Mouse (Mus musculus): ENCODE measurements at regions not wholly inside any gene's neighbourhood (a gene's known extent, or its start where the extent isn't known, plus 50 kb on each side); places are given as distances from the start of the nearest gene placed in this dataset.

DNA sequence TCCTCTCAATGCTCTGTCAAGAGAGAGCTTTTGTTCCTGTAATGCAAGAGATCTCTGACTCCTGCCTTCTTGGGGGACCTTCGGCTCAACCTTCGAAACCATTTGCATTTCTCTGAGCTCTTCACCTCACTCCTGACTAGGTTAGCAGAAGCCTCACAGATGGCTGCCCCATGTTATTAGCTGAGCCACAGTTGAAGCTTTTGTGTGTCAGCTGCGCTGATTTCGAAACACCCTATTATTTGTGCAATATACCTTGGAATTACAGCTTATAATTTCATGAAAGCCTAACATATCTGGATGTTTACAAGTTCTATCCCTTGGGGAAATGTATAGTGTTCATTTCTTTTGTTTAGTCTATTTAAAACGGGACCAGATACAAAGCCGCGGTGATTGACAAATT lies 338.7 kb upstream of the 4930535I16Rik start:
- in situ Hi-C loops (cut with MboI, MseI): no loop called here

DNA sequence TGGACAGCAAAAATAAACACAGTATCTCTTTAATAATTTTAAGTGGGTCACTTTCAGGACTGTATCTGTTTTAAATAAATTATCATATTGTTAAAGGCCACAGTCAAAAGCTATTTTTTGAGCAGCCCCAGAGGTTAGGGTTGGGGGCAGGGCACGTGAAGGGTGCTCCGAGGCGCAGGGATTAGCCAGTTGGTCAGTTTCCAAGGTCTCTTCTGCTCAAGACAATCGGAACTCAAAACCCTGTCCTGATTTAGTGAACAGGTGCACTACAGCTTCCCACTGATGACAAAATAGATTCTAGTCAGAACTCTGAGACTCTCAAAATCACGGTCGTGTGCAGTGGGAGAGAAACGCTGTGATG lies 337.3 kb upstream of the 4930535I16Rik start:
- in situ Hi-C loops (cut with MboI, MseI): no loop called here

DNA sequence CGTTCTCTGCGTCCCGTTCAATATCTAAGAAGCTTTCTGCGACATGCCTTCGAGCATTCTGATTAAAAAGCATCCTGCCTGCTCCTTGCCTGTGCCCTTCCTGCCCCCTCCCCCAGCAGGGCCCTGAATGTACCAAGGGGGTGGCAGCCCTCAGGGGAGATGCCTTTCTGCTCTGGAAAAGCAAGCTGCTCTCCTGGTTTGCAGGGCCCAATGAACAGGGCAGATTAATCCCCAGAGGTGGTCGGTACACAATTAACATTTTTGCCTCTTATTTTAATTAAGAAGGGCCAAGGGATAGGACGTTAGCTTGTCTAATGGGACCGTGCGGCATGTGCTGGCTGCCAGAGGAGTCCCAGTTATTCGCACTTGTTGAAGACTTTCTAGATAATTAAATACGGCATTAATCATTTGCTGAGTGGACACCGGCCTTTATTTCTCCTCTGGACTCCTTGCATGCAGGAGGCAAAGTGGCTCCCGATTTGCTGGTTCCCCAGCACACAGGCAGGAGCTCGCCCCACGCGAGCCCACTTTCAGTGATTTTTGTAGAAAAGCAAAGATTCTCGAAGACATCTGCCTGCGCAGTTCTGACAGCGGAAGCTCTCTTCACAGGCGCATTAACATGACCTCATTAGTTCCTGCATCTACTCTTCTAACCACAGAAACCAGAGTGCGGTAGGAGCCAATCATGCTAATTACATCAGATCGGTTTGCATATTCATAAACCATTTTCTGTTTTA lies 336.8 kb upstream of the 4930535I16Rik start:
- in situ Hi-C loops (cut with MboI, MseI): no loop called here

DNA sequence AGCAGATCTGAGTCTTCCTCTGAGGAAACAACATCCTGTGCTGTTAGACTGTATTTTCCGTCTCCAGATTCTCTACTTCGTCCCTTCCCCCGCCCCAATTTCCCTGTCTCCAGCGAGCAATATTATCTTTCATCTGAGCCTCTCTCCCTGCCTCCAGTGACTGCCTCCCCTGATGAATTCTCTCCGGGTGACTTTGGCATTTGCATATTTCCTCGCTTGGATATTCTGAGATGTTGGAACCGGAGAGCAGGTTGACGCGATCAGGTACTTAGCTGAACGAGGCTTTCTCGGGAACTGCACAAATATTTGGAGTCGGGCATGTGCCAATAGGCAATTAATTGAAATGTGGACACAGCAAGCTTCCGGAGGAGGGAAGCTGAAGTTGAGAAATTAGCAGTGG lies 323.8 kb upstream of the 4930535I16Rik start:
- in situ Hi-C loops (cut with MboI, MseI): loop anchor here (25.0 kb wide), 1 partner anchor 771 kb away; the partner anchor contains the start of gene Gnl2

DNA sequence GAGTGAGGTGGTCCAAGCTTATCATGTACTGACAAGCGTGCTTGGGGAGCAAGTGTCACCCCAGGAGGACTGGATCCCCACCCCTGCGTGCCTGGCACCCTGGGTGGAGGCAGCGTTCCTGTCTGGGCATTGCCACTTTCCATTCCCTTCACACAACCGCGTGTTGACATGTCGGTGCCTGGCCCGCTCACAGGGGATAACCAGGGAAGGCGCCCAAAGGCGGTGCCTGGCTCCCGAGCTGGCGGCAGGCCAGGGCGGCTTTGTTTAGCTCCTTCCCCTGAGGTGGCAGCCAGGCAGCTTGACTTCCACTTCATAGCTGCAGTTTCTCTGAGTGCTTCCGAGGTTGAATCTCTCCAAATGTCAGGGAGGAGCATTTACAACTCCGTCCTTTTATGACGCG lies 318.7 kb upstream of the 4930535I16Rik start:
- in situ Hi-C loops (cut with MboI, MseI): loop anchor here (10.0 to 25.0 kb wide), 2 partner anchors 408 to 776 kb away; partner anchors contain the start of gene Gnl2

DNA sequence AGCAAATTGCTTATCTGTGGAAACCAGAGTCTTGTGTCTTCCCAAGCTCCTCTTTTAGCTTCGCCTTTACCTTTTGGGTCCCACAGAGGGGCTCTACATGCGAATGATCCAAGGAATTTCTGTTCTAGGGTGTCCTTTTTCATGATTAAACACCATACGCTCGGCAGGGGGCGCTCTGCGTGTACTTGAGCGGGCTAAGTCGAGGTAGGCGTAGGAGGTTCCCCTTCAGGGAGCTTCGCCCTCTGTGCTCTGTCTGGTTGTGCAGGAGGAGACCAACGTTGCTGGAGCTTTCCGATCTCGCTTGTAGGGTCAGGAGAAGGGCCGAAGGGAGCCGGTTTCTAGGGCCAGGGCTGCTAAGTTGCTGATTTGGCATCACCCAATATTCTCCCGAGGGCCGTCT lies 310.7 kb upstream of the 4930535I16Rik start:
- in situ Hi-C loops (cut with MboI, MseI): loop anchor here (5.0 to 25.0 kb wide), 2 partner anchors 449 to 784 kb away; partner anchors contain the start of gene Gnl2

DNA sequence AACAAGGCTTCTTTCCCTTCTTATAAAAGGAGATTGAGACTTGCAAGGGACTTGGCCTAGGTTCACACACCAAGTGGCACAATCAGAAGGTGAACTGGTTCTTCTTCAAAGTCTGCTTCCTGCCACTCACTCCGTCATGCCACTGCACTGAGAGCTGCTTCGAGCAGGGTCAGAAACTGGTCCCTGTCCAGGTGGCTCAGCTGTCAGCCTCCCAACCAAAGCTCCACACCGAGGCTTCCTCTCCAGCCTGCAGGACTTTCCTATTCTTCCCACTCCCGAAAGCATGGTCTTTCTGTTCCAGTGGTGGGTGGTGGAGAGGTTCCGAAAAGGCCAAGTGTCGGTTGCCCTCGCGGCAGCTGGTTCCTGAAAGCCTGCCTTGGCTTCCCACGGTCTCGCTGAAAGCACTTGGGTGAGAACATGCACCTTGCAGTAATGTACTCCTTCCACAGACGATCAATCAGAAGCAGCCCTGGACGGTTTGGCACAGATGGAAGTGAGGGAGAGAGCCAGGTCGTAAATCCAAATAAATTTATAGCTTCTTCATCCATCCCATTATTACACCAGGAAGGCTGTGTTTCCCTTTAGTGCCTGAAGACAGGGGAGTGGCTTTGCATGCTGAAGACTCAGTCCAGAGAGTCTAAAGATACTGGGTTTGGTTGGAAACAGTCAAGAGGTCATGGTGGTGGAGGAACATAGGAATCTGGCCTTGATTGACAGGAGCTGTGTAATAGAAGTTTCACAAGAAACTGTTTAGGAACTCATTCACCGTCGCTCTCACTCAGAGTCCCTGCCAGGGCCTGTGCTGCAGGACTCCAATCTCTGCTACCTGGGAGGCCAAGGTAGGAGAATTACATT lies 306.1 kb upstream of the 4930535I16Rik start:
- in situ Hi-C loops (cut with MboI, MseI): no loop called here

DNA sequence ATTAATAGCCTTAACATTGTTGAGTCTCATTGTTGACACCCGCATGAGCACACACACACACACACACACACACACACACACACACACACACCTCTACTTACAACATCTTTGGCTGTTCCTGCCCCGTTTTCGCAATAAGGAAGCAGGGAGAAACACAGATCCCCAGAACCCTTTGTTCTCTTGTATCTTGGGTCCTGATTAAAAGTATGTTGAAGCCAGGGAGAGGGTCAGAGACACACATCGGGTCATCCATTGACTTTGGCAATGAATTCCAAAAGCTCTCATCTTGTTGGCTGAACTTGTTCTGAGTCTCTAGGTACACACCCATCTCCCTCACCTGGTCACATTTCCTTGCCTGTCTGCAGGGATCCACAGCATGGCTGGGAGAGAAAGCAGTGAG lies 303.9 kb upstream of the 4930535I16Rik start:
- in situ Hi-C loops (cut with MboI, MseI): no loop called here

DNA sequence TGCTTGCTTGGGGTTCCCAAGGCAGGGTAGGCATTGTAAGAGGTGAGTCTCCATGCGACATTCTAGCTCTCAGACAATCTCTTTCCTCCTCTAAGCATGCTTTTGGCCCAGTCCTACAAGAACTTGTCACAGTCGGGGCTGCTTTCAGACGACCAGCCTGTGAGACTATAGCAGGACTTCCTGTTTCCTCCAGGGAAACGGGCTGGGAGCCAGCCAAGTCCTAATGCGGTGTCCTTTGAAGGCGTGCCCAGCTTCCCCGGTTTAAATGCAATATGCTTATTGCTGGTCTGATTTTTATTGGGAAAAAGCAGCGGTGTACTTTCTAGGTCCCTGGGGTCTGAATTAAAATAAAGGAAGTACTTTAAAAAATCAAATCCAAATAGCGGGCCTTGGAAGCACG lies 299.4 kb upstream of the 4930535I16Rik start:
- in situ Hi-C loops (cut with MboI, MseI): no loop called here

DNA sequence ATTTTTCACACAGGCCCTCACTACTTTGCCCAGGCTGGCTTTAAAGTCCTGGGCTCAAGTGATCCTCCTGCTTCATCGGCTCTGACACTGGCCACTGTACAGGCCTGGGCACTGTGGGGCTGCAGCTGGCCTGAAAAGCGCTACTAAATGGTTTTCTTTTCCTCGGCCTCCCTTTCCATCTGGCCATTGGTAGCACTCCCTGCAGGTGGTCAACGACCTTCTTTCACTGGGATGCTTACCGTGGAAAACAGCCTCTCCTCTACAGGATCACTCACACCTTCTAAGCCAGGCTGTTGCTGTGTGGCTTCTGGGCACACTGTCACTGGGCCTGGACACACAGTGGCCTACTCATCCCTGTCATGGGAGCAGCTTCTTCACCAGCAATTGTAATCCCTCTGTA lies 298.5 kb upstream of the 4930535I16Rik start:
- in situ Hi-C loops (cut with MboI, MseI): no loop called here

DNA sequence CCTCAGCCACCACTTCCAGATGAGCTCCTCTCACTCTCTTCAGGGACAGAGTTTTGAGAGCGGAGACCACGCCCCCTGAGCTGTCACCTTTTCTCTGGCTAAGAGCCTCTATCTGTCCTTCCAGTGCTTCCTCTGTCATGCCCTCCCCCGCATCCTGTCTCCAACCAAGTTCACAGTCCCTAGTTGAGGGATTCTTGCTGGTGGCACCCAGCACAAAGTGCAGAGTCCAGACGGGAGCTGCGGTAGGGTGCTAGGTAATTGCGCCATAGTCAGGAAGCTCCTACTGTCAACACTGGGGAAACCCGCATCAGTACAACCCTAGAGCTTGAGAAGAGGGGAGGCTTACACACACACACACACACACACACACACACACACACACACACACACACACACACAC lies 297.3 kb upstream of the 4930535I16Rik start:
- in situ Hi-C loops (cut with MboI, MseI): no loop called here

DNA sequence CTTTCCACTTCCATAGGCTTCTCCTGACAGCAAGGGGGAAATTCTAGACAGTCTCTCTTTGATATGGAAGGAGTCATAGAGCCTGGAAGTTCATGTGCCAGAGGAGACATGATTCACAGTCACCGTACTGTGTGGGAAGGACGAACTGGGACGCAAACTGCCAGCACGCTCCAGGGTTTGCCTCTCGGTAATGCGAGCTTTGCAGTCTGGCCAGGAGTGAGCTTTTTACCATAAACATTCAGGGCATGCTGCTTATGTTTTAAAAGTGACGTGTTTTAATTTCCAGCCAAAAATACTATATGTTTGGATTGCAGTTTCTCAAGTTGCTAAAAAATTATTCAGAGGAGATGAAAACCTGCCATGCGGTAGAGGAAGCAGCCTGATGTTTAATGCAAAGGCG lies 292.3 kb upstream of the 4930535I16Rik start:
- in situ Hi-C loops (cut with MboI, MseI): no loop called here

DNA sequence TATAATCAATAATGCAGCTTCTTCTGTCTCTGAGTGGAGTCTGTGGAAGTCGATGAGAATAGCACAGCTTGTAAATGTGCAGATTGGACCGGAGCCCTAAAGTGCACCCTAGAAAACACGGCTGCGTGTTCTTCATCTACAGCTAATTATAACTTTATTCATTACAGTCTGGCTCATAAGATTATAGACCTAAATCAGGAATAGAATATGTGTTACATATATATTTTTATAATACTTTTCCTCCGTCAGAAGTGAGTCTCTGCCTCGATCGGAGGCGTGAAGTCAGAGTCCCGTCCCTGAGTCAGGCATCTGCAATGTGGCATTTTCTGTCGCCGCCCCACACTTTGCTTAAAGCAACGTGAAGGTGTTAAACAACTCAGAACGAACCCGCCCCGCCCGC lies 288.7 kb upstream of the 4930535I16Rik start:
- in situ Hi-C loops (cut with MboI, MseI): no loop called here

DNA sequence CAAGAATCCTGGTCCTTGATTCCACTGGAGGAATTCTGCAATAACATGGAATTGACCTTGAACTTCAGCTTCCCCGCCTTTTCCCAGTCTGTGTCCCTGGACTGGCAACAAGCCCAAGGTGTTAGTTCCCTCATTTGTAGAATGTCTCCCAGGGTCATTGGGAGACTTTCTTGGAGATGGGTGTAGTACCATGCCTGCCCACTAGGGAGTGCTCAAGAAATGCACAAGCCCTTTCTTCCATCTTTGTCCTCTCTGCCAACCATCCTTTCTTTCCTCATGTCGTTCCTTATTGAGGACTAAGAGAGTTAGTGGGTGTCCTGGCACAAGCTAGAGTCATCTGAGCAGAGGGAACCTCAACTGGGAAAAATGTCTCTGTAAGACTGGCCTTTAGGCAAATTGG lies 285.9 kb upstream of the 4930535I16Rik start:
- in situ Hi-C loops (cut with MboI, MseI): no loop called here

DNA sequence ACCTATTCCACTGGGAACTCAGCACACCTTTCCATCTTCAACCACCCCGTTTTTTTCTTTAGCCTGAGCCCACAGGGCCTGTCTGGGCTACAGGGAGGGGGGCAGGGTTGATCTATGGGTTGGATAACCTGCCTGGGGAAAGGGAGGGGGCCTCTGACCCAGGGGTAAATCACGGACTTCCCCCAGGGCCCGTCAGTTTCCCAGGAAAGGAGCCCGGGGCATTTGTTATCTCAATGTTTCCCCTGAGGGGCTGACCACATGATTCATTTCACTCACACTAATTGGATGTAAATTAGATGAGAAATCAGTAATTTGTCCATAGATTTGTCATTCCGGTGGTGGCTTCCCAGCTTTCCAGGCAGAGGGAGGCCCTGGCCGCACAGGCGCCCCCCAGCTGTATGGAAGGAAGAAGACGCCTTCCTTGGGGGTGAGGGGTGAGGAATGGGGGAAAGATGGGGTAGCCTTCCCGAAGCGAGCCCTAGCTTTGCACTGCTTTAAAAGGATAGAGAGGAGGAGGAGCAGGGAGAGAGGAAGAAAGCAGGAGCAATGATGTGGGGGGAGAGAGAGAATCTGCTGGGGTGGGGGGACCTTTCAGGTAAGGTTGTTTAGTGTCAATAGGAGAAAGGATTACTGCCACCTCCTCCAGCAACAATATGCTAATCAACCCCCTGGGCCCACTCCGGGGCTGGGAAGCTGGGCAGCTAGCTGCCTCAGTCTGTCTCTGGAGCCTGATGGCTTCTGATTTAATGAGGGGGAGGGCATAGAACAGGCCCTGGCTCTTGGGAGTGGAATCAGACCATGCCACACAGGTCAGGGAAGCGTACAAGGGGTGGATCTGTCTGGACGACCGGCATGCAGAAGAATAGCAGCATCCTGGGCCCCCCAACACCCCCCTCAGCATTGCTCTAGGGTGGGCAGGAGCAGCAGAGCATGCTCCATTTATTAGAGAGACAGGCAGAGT lies 282.3 kb upstream of the 4930535I16Rik start:
- in situ Hi-C loops (cut with MboI, MseI): no loop called here

DNA sequence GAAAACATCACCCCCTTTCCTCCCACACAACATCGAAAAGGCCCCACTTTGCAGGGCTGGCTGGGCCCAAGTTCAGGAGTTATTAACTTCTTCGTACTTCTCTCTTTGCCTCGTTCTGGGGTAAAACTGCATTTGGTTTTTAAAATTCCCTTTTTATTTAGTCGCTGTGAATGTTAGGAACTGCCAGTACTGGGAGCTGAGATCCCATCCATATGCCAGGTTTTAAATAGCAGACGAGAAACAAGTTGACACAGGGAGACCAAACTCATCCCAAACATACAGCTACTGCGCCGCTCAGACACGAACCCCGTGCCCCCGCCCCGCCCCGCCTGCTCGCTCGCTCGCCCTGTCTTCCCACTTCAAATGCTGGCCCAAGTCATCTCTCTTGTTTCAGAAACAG lies 281.0 kb upstream of the 4930535I16Rik start:
- in situ Hi-C loops (cut with MboI, MseI): no loop called here

DNA sequence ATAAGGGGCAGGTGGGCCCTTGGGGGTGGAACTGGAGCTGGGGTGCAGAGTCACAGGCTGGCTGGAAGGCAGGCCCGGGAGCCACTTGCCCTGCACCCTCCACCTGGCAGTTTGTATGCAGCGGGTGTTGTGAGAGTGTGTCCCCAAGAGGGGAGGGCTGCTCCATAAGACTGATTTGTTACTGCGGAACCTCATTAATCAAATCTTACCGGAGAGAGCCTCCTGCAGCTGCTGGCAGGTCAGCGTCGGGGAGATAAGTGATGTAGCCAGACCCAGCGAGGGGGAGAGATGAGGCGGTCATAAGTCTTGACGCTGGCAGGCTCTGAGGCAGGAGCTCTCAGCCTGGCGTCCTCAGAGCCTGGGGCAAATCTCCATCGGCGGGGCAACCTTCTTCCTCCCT lies 278.9 kb upstream of the 4930535I16Rik start:
- in situ Hi-C loops (cut with MboI, MseI): no loop called here

DNA sequence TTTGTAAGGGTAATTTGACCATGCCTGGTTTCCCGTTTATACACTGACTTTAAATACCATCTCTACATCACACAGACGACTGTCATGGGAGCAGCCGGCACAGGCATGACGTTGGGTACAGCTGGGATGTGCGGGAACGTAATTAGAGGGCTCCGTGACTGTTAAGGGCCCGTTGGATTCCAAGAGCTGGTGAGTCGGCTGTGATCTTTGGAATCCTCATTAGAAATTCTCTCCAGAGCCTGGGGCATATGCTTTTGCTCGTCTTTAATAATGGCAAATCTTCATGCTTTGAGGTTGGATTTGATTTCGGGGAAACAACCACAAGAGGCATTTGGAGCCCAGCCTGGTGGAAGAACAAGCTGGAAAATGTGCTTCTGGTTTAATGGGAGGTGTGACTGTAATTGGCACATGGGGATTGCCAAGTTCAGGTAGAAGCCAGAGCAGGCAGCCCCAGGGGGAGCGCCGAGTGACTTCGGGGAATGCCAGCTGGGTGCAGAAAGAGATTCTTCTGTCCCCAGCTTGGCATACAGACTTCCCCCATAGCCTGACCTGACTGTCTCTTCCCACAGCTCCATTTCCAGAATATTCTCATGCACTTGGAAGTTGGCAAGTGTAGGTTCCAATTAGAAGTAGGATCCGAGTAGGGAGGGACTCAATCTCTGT lies 275.4 kb upstream of the 4930535I16Rik start:
- in situ Hi-C loops (cut with MboI, MseI): no loop called here

DNA sequence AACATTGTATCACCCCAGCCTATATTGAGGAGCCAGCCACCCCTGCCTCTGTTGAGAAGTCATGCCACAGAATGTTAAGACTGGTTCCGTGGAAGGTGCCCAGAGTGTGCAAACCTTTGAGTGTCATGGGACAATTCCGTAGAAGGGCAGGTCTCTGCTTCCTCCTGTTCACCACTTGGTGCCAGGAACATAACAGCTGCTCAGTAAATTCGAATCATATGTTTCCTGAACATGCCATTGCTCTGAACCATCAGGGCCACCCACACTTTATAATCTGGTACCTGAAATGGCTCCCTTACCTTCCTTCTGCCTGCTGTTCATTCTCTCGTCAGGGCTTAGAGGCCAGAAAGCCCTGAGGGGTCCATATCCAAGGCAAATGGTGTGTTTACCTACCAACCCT lies 273.0 kb upstream of the 4930535I16Rik start:
- in situ Hi-C loops (cut with MboI, MseI): no loop called here

DNA sequence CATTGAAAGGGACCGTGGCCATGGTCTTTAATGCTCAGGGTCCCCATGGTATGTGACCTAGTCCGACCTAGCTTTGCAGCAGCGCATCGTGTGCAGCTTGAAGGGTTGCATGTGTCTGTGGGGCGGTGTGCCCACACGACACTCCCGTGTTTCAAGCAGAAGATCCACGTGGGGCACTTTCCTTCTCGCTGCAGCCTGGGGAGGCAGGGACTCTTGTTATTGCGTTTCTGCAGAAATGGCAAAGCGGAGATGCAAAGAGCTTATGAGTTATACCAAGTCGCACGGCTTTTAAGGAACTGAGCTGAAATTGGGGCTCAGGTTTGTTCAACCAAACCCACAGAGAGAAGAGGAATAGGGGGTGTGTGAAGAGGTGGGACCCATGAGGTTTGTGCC lies 272.2 kb upstream of the 4930535I16Rik start:
- in situ Hi-C loops (cut with MboI, MseI): no loop called here

DNA sequence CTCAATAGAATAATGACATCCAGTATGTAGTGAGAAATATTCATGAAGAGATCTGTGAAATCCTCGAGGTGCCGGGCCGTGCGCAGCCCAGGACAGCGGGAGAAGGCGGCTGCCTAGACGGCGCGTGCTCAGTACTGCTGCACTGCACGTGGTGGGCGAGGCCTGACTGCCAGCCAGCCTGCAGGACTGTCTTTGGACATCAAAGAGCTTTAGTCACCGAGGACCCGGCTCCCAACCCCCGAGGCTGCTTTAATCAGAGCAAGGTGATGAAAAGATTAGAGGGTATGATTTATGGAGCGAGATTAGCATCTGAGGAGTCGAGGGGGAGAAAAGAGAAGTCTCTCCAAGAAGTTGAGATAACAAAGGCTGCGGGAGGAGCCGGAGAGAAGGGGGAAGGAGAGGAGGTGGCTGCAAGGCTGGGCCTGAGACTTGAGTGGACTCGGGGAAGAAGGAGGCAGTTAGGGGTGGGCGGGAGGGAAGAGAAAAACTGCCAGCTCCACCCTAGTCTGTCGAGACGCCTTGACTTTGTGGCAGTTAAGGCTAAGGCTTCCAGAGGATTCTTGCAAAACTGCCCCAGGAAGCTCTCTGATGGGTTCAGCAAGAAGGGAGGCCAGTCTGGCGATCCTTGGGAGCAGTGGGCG lies 271.6 kb upstream of the 4930535I16Rik start:
- in situ Hi-C loops (cut with MboI, MseI): no loop called here
